Mouse (Mus musculus) intestine, postnatal 0 days (tissue): ENCODE data around the gene Nosip. TPM values are rescaled to one million over a fixed set of nuclear protein-coding genes. Genes with fewer than 3 reads are reported as not detected.
A peak's percentile ranks its signal among the peaks of the same experiment; 100 is the strongest.

Source experiments
- ATAC-seq: fragments of 200-750 bp; cut with Nextera tagmentation; 2 replicates; pipeline ENCODE4 v1.8.0; 2017; ENCODE audit warnings: mild to moderate bottlenecking, moderate TSS enrichment, moderate library complexity
- H3K27ac ChIP-seq: fragments of 300-500 bp; sonication (generic); 2 replicates; pipeline ENCODE4 v1.5.1; 2014; ENCODE audit warnings: mild to moderate bottlenecking, low read depth, low read length, moderate library complexity
- H3K27me3 ChIP-seq: fragments of 300-500 bp; sonication (generic); replicated peaks from 2 replicates; pipeline ENCODE4 v1.6.1; 2014; ENCODE audit warnings: low read length, mixed read lengths; ENCODE audit not compliant: control insufficient read depth, insufficient read depth
- H3K36me3 ChIP-seq: fragments of 300-500 bp; sonication (generic); 2 replicates; pipeline ENCODE4 v1.6.1; 2014; ENCODE audit warnings: mild to moderate bottlenecking, moderate library complexity; ENCODE audit not compliant: control insufficient read depth, insufficient read depth
- H3K4me1 ChIP-seq: fragments of 300-500 bp; sonication (generic); replicated peaks from 2 replicates; pipeline ENCODE4 v1.6.1; 2014; ENCODE audit warnings: antibody characterized with exemption, low read length, mixed read lengths; ENCODE audit not compliant: control insufficient read depth, insufficient read depth
- H3K4me2 ChIP-seq: fragments of 300-500 bp; sonication (generic); replicated peaks from 2 replicates; pipeline ENCODE4 v1.6.1; 2014; ENCODE audit warnings: low read depth, mild to moderate bottlenecking, moderate library complexity
- H3K4me3 ChIP-seq: fragments of 300-500 bp; sonication (generic); 2 replicates; pipeline ENCODE4 v1.5.1; 2014; ENCODE audit warnings: low read depth, low read length
- H3K9ac ChIP-seq: fragments of 300-500 bp; sonication (generic); 2 replicates; pipeline ENCODE4 v1.6.1; 2014; ENCODE audit warnings: mild to moderate bottlenecking, low read depth, low read length
- H3K9me3 ChIP-seq: fragments of 300-500 bp; sonication (generic); 2 replicates; pipeline ENCODE4 v1.6.1; 2016; ENCODE audit warnings: mixed run types; ENCODE audit not compliant: control insufficient read depth
- CTCF ChIP-seq: sonication (generic); IDR thresholded peaks from 2 replicates; pipeline ENCODE4 v1.5.1; 2016; ENCODE audit warnings: low read depth, mild to moderate bottlenecking, control low read depth, antibody characterized with exemption, moderate library complexity
- WGBS: fragments of 180-500 bp; shearing (Covaris S2); extraction: QIAGEN DNeasy Blood & Tissue Kit; methylation state at CpG from one replicate; pipeline ENCODE4 v1.1.7; 2014; 5-methylcytosine and 5-hydroxymethylcytosine counted together
- polyA plus RNA-seq: library from polyadenylated mRNA; unstranded; fragments of >200 nt; fragmentation: Nextera tagmentation; extraction: Ambion mirVana; gene quantifications from 2 replicates; pipeline ENCODE4 v1.2.1, GENCODE M21; 2015

Nosip gene
- polyA plus RNA-seq, 1 experiment from 2014 or later: 40.5 TPM

DNA sequence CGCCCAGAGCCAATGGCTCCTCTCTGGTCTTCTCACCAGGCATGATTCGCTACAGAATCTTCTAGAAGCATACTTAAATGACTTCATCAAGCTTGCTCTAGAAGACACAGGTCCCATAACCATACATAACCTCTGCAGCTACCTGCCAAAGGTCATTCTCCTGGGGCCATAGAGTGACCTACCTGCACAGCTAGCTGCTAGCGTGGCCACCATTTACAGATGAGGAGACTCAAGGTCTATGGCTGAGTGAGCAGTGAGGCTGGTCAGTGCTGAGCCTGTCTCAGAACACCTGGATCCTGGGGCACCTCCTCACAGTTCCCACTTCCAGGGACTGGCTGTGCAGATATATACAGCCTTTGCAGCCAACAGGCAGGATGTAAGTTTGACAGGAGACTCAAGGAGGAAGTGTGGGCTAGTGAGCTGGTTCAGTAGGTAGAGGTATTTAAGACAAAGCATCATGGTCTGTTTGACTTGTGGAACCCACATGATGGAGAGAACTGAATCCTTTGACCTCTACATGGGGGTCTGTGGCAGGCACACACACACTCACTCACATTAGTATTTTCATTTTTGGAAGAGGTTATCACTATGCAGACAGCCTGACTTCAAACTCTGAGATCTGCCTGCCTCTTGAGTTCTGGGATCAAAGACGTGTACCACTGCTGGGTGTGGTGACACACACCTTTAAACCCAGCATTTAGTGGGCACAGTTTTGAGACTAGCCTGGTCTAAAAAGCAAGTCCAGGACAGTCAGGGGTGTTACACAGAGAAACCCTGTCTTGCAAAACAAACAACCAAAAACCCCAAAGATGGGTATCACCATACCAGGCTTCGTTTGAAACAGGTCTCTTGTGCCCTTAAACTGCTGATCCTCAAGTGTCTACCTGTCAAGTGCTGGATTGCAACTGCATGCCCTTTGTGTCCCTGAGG lies 57.8 kb downstream of the Nosip start:
- 0 out of 2 replicates have a peak overlapping the region, but pooled peaks have one; percentile 4 for H3K9ac ChIP-seq
- H3K27me3 ChIP-seq: no peaks in the 10 kb centered on the region
- no peak overlapping the region for H3K4me2 ChIP-seq
- ATAC-seq: no peak
- H3K36me3 ChIP-seq: peaks cover 44% of the 10 kb centered on the region
- peaks cover 3% of the 10 kb centered on the region; the same call in 1 of the 2 replicates for H3K4me1 ChIP-seq
- no peak for TF ChIP-seq CTCF
- WGBS: 57% methylated on average over 5 of the region's 5 CpGs
- H3K4me3 ChIP-seq: no peak overlapping the region
- no peaks in the 10 kb centered on the region for H3K9me3 ChIP-seq
- peak overlapping the region; percentile 21 for H3K27ac ChIP-seq

- Histone ChIP-seq H3K4me2 (peak overlapping the region; percentile 37; the same call in 1 of the 2 replicates), H3K27me3 (no peaks in the 10 kb centered on the region), H3K27ac (peak overlapping the region; percentile 50), H3K9me3 (no peaks in the 10 kb centered on the region), H3K4me1 (peaks cover 5% of the 10 kb centered on the region; the same call in 1 of the 2 replicates), H3K36me3 (peaks cover 58% of the 10 kb centered on the region), H3K4me3 (no peak overlapping the region), H3K9ac (no peak overlapping the region)
- no peak for ATAC-seq
- WGBS: 29% methylated on average over 8 of the region's 8 CpGs
- TF ChIP-seq CTCF: no peak
Measured at GRCm38 (mm10) chr7:45121404-45121803, 59.2 kb downstream of the Nosip start.

GRCm38 (mm10) chr7:45121966-45122365 lies 59.7 kb downstream of the Nosip start:
- H3K9ac ChIP-seq: 0 out of 2 replicates have a peak overlapping the region, but pooled peaks have one; percentile 31
- H3K27me3 ChIP-seq: no peaks in the 10 kb centered on the region
- peak overlapping the region; percentile 37 for H3K4me2 ChIP-seq
- no peak for ATAC-seq
- H3K36me3 ChIP-seq: peaks cover 63% of the 10 kb centered on the region
- no peak for TF ChIP-seq CTCF
- H3K9me3 ChIP-seq: no peaks in the 10 kb centered on the region
- H3K4me3 ChIP-seq: no peak overlapping the region
- peaks cover 5% of the 10 kb centered on the region; the same call in 1 of the 2 replicates for H3K4me1 ChIP-seq
- H3K27ac ChIP-seq: no peak overlapping the region

DNA sequence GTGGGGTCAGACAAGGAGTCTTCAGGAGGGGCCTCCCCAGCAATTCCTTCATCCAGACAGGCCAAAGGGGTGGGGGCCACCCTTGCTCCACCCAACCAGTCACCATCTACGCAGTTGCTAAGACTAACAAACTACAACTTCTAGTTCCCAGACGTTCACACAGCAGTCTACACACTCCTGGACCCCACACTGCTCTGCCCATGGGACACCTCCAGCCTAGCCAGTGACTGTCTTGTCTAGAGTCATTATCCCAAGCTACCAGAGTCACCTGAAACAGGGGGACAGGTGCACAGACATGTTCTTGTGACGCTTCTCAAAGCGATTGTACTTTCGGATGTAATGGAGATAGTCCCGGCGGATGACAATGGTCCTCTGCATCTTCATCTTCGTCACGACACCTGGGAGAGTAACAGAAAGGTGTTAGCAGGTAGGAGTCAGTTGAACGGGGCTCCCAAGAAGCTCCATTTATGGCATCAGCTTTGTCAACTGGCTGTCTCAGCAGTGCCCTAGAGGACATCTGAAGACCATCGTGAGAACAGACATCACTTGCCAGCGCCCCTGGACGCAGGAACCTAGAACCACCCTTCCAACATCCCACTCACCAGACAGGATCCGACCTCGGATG lies 60.4 kb downstream of the Nosip start:
- peak overlapping the region; percentile 86; the same call in 1 of the 2 replicates for H3K27ac ChIP-seq
- H3K4me1 ChIP-seq: peaks cover 5% of the 10 kb centered on the region; the same call in 1 of the 2 replicates
- WGBS: 69% methylated on average over 15 of the region's 15 CpGs
- no peaks in the 10 kb centered on the region for H3K9me3 ChIP-seq
- peak overlapping the region; percentile 78 for H3K4me2 ChIP-seq
- H3K36me3 ChIP-seq: peaks cover 67% of the 10 kb centered on the region
- H3K4me3 ChIP-seq: peak overlapping the region; percentile 68
- ATAC-seq: no peak
- no peak for TF ChIP-seq CTCF
- H3K9ac ChIP-seq: peak overlapping the region; percentile 88
- H3K27me3 ChIP-seq: no peaks in the 10 kb centered on the region

- TF ChIP-seq CTCF: no peak
- Histone ChIP-seq H3K9me3 (no peaks in the 10 kb centered on the region), H3K9ac (peak overlapping the region; percentile 88), H3K4me2 (peak overlapping the region; percentile 78), H3K27me3 (no peaks in the 10 kb centered on the region), H3K4me3 (peak overlapping the region; percentile 68), H3K36me3 (peaks cover 67% of the 10 kb centered on the region), H3K4me1 (peaks cover 5% of the 10 kb centered on the region; the same call in 1 of the 2 replicates), H3K27ac (peak overlapping the region; percentile 86; the same call in 1 of the 2 replicates)
- ATAC-seq: no peak
- WGBS: 9% methylated on average over 12 of the region's 12 CpGs
Measured at GRCm38 (mm10) chr7:45123186-45123570, 60.9 kb downstream of the Nosip start.
